Mouse (Mus musculus) spleen, adult 18-20 months (tissue): ENCODE measurements around the gene Gm21992.

ENCODE experiments used
- DNase-seq, 2 experiments: peaks; one replicate each; pipeline ENCODE4 v3.0.0; 2022; ENCODE audit warnings: mixed read lengths in 2 of 2

Gm21992 gene

DNA sequence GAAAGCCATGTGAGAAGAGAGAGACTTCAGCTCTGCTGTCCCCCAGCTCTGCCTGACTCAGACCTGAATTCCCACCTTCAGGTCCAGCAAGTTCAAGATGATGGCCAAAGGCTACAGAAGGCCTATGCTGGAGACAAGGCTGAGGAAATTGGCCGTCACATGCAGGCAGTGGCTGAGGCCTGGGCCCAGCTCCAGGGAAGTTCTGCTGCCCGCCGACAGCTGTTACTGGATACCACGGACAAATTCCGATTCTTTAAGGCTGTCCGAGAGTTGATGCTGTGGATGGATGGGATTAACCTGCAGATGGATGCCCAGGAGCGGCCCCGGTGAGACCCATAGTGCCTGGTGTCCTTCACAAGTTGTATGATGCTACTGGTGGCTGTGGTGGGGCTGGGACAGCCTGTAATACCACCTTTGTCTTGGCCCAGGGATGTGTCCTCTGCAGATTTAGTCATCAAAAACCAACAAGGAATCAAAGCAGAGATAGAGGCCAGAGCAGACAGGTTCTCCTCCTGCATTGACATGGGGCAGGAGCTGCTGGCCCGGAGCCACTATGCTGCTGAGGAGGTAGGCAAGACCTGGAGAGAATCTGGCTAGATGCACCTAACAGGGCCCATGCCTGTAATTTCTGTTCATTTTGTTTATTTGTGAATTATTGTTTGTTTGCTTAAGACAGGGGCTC lies 63.6 kb downstream of the Gm21992 start:
- DNase-seq, result no peak

DNA sequence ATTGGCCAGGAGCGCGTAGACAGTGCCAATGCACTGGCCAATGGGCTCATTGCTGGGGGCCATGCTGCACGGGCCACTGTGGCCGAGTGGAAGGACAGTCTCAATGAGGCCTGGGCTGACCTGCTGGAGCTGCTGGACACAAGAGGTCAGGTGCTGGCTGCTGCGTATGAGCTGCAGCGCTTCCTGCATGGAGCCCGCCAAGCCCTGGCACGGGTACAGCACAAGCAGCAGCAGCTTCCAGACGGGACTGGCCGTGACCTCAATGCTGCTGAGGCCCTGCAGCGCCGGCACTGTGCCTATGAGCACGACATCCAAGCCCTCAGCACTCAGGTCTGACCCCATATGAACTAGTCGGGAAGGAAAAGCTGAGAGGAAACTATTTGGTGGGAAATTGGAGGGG lies 64.8 kb downstream of the Gm21992 start:
- no peak for DNase-seq

DNA sequence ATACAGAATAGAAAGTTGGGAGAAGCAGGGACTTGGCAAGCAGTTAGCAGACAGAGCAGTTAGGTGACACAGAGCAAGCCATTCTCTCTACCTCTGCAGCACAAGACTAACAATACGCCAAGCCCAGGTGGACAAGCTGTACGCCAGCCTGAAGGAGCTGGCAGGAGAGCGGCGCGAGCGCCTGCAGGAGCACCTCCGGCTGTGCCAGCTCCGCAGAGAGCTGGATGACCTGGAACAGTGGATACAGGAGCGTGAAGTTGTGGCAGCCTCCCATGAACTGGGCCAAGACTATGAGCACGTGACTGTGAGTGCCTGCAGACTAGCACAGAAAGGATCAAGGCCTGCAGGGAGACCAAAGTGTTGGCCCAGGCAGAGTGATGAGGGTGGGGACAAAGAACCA lies 65.7 kb downstream of the Gm21992 start:
- no peak for DNase-seq

DNA sequence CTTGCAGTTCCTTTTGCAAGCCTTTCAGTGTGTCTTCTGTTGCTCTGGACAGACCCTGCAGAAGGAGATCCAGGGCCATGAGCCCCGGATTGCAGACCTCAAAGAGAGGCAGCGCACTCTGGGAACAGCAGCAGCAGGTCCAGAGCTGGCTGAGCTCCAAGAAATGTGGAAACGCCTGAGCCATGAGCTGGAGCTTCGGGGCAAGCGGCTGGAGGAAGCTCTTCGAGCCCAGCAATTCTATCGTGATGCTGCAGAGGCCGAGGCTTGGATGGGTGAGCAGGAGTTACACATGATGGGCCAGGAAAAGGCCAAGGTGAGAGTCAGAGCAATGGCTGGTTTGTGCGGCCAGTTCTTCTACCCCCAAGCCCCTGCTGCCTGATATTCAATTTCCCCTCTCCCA lies 66.4 kb downstream of the Gm21992 start:
- DNase-seq, result no peak

DNA sequence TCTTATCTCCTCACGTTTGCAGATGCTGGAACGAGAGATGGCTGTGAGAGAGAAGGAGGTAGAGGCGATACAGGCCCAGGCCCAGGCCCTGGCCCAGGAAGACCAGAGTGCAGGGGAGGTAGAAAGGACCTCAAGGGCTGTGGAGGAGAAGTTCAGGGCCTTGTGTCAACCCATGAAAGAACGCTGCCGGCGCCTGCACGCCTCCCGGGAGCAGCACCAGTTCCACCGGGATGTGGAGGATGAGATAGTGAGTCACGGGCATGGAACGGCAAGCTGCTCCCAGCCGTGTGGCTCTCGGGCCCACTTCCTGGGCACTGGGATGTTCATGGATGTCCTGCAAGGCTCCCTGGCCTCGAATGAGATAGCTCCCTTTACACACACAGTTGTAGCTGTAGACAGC lies 67.4 kb downstream of the Gm21992 start:
- DNase-seq, result no peak

DNA sequence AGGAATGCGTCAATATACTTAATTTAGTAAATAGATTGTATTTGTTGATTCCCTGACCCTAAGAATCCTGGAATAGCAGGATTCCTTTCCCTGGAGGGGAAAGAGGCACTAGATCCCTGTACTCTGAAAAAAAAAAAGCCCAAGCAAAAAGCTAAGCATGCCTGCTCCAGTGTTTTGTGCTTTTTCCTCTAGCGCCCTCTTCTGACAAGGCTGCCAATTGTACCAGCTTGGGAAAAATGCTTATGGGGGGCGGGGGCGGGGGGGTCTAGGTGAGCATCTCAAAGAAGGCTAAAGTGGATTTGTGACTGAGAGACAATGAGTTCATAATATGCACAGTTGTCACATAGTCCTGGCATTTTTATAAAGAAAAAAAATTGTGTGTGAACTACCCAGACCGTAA lies 67.9 kb downstream of the Gm21992 start:
- DNase-seq, result no peak

DNA sequence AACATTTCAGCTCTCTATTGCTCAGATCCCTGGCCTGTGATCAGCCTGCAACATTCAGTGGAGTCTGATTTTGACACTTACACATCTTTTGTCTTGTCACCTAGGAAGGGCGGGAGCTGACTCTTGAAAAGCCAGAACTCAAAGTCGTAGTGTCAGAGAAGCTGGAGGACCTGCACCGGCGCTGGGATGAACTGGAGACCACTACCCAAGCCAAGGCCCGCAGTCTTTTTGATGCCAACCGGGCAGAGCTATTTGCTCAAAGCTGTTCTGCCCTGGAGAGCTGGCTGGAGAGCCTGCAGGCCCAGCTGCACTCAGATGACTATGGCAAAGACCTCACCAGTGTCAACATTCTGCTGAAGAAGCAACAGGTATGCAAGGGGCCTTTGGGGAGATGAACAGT lies 69.2 kb downstream of the Gm21992 start:
- DNase-seq, result no peak

DNA sequence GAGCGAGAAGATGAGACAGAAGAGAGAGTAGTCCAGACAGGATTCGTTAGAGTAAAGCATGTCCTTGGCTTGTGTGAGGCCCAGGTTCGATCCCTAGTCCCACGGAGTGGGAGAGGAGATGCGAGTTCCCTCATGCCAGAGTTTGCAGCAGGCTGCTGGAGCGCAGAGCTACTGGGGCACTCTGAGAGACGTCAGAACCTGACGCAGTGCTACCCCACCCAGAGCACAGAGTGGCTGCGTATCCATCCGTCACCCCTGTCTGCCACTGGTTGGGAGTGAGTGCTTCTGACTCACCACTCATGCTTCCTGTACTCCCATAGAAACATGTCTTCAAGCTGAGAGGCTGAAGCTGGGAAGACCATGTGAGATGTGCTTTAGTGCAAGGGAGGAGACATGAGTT lies 69.9 kb downstream of the Gm21992 start:
- DNase-seq, result no peak

DNA sequence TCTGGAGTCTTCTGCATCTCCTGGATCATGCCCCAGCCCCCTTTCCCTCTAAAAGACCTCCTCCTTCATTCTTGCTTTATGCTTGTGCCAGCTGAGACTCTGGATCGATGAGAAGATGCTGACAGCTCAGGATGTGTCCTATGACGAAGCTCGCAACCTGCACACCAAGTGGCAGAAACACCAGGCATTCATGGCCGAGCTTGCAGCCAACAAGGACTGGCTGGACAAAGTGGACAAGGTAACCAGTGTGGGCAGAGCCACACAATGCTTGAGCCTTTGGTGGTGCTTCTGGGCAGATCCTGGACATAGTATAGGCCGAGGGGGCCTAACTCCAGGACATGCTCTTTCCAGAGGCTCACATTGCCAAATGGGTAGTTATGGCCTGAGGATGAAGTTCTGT lies 71.7 kb downstream of the Gm21992 start:
- no peak for DNase-seq

DNA sequence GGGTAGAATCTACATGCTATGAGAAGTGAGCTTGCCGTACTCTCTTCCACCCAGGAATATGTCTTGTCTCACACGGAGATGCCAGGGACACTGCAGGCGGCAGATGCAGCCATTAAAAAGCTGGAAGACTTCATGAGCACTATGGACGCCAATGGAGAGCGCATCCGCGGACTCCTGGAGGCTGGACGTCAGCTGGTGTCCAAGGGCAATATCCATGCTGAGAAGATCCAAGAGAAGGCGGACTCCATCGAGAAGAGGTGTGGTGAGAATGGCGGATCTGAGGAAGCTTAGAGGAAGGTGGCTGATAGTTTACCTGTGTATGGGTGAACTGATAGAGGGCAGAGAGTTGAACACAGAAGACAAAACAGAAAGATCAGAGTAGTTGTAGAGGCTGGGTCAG lies 72.4 kb downstream of the Gm21992 start:
- no peak for DNase-seq

DNA sequence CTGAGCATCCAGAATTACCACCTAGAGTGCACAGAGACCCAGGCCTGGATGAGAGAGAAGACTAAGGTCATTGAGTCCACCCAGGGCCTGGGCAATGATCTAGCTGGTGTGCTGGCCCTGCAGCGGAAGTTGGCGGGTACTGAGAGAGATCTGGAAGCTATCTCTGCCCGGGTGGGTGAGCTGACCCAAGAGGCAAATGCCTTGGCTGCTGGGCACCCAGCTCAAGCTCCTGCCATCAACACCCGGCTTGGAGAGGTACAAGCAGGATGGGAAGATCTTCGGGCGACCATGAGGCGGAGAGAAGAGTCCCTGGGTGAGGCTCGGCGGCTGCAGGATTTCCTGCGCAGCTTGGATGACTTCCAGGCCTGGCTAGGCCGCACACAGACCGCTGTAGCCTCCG lies 73.5 kb downstream of the Gm21992 start:
- no peak for DNase-seq

DNA sequence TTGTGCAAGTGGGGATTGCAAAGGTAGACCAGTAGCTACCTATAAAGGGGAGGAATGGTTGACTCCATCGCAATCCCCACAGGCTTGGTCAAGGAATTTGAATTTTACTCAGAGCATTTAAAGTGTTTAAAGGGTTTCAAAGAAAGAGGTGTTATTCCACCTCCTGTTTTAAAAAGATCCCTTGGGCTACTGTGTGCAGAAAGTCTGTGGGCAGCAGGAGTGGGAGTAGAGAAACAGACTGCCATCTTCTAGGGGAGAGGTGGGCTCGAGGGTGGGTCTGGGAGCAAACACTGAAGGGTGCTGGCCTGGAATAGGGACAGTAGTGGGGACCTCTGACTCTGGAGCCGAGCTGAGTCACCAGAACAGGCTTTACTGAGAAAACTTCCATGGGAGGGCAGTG lies 78.4 kb downstream of the Gm21992 start:
- no peak for DNase-seq

DNA sequence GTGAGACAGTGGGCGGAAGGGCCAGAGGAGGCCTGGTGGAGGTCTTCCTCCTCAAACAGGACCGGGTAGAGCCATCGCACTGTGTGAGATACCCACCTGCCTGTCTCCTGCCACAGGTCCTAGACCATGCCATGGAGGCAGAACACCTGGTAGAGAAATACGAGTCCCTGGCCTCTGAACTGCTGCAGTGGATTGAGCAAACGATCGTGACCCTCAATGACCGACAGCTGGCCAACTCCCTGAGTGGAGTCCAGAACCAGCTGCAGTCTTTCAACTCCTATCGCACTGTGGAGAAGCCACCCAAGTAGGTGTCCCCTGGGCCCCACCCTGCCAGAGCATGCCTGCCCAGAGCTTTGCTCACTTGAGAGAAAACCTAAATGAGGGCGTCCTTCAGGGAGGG lies 82.2 kb downstream of the Gm21992 start:
- DNase-seq, result no peak

DNA sequence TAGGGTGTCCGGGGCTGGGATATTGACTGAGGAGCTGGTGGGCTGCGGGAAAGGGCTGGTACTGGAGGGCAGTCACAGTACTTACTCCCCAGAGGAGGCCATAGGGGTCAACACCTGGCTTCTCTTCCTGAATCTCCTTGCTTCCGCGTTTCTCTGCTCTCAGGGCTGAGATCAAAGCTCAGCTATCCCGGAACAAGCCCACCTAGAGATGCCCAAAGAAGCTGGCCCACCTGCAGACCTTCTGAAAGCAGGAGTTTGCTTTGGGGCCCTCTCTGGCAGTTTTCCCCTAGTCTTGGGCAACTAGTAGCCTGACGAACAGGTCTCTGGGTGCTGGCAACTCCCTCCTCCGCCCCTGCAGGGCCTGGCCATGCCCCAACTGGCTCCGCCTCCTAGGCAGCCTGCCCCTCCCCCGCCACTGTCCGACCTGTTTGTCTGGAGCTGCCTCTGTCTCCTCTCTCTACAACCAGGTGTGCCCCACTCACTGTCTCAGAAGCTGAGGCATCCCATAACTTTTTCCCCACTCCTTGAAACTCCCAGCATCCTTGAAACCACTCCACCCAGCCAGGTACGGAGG lies 90.7 kb downstream of the Gm21992 start:
- DNase-seq, result no peak

DNA sequence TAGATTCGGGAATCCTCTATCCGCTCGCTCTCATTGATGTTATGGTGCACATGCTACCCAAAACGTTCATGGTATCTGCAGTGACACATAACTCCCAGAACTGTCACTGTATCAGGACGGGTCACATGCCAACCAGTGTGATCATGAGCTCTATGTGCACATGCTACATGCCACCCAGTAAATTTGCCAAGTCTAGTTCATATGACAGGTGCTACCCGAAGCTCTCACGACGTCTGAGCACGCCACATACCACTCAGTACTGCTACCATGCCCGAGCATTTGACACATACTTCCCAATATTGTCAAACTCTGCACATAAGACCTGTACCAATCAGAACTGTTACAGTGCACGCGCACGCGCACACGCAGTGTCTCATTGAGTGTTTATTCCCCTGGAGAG lies 91.3 kb downstream of the Gm21992 start:
- DNase-seq, result no peak

DNA sequence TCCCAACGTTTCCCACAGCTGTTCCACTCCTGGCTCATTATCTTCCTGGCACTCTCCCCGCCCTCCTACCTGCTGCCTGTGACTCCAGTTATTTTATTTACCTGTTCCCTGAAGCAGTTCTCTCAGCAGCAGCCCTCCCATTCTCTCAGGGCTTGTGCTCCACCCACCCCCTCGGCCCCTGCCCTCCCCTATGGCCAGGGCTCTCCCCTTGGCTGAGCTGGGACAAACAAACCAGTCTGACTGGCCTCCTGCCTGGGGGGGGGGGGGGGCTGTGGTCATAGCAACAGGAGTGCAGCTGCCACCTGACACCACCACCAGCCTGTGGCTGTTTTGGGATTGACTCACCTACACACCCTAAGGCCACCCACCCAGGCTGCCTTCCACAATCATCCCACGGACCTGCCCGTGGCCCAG lies 92.1 kb downstream of the Gm21992 start:
- no peak for DNase-seq

DNA sequence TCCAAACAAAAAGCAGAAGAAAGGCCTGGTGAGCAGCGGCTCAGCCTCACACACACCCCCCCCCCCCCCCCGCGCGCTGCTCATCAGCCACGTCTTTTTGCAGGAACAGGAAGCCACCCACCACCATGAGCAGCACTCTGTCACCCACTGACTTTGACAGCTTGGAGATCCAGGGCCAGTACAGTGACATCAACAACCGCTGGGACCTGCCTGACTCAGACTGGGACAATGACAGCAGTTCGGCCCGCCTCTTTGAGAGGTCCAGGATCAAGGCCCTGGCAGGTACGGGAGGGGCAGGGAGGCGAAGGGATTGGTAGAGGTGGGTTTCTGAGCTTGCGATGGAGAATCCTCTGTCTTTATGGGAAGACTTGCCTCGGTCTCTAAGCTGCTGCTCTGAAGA lies 92.7 kb downstream of the Gm21992 start:
- no peak for DNase-seq

DNA sequence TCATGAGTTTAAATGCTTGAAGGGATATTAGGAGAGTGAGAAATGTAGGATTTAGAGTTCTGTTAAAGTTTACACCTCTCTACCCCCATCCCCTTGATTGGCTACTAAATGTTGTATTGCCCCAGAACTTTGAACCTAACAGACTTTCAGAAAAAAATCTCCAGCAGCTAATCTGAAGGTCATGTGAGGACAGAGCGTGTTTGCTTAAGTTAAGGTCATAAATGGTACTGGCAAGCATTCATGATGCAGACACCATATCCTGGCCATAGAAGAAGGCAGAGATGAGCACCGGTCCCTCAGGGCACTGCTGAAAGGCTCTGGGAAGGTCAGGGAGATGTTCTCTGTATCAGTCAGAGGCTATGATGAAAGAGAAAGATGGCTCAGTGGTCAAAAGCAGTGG lies 94.1 kb downstream of the Gm21992 start:
- DNase-seq, result no peak

DNA sequence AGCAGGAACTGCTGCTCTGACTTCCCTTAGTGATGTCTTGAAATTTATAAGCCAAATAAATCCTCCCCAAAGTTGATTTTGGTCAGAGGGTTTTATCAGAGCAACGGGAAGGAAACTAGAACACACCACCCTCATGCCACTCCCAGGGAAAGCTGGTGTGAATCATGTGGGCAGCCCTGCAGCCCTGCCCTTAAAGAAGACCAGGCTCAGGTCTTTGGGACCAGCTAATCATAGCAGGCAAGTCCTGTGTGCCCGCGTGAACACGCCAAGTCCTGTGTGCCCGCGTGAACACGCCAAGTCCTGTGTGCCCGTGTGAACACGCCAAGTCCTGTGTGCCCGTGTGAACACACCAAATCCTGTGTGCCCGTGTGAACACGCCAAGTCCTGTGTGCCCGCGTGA lies 94.7 kb downstream of the Gm21992 start:
- DNase-seq, result no peak

DNA sequence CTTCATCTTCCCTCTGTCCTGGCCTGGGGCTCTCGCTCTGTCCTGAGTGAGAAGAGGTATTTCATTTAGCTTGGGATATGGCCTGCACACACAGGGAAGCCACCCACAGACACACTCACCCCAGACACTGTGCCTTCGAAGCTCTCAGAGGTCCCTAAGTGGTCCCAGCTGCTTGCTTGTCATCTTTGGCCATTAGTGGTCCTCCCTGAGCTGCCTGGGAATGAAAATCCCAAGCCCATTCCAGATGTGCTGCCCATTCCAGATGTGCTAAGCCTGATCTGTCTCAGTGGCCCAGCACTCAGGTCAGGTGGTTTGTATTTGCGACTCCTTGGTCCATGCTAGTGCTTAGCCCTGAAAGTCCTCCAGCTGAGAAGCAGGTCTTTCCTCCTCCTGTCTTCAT lies 97.5 kb downstream of the Gm21992 start:
- no peak for DNase-seq

DNA sequence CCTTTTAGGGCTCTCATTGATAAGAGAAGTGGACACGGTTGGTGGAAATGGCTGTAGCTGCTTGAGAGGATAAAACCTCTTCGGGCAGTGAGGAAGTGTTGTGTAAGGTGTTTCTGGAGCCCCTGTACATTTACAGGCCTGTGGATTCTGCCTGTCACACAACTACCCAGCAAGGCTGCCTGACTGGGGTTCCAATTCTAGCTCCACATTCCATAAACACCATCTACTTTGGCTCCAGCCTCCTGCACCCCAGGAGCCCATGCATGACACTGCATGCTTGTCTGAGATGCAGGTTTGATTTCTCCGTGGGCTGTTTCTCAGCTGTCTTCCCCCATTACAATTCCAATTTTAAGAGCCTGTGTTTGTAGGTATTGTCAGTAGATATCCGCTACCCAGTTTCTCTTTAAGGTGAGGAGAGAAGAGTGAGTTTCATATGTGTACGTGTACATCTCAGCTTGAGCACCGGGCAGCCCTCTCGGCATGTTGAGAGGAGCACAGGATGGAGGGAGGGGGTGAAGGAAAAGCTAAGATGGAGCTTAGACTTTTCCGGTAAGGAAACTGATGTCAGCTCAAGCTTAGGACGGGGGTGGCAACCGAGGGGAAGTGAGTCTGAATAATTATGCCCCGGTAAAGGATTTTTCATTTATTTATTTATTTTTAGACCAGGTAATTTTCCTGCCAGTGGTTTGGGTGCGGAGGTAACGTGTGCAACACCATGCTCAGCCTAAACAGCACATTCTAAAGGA lies 98.5 kb downstream of the Gm21992 start:
- DNase-seq, result no peak

DNA sequence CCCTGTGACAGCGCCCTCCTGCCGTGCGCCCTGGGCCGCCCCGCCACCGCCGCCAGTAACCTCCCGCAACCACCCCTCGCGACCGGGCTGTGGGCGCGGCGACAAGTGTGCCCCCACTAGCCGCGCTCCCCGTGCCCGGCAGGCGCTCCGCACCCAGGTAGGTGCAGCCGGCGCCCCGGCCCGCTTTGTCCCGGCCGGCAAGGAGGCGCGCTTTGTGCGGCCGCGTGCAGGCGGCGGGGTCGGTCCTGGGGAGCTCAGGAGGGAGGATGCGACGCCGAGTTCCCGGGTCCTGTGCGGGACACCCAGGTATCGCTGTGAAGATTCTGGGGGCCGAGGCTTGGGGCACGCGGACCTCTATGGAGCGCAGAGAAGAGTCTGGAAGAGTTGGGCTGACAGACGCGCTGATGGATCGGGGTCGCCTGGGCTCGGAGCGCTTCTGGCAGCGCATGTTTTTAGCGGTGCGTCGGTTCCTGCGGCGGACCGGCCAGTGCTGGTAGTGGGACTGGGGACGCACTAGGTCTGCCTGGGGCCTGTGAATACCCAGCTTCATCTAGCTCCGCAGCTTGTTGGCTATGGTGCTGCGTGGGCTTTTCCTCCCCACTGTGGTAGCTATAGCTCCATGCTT lies 99.1 kb downstream of the Gm21992 start:
- no peak for DNase-seq

DNA sequence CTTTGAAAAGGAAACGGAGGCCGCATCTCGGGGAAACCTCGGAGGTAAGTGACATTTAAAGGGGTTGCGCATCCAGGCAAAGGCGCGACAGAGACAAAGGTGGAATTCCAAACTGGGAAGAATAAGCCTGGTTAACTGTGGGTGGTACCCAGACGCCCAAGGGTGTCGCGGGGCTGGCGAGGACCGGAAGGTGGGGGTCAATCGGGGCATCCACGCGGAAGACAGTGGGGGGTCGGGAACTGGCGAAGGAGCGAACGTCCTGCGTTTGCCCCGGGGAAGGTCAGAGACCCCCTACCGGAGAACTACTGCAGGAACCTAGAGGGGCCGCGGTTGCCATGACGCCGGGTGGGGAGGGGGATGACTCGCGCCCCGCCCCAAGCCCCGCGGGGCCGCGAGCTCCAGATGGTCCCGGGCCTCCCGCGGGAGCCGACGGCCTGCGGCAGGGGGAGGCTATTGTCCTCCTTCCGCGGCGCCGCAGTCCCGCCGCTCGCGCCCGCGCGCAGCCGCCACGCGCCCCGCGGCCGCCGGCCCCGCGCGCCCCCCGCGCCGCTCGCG lies 99.7 kb downstream of the Gm21992 start:
- no peak for DNase-seq

DNA sequence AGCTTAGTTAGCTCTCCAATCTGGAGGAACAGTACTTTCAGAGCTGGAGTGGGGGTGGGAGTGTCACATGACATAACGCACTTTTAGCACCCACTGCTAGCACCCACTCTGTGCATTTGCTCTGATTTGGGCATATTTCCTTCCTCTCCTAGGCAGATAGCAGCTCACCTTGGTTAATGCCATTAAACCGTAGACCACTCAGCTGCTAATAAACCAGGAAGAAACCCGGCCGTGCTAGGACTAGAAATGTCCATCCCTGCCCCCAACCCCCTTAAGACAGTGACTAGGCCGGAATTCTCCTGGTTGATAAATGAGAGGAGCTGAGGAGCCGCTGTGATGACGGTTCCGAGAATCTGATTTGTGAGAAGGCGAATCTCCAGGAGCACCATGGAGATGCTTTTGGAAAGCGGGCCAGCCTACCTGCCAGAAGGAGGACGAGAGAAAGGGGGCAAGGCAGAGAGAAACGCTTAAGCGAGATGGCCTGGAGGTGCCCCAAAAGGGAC lies 100.3 kb downstream of the Gm21992 start, which contains the start of gene Sptbn2:
Sptbn2 (plus strand) TSS at position 70 of the 503 bp plus-strand sequence.
- no peak for DNase-seq
